Mouse (Mus musculus): ENCODE results near the gene Tmem265. TPM values are rescaled to one million over a fixed set of nuclear protein-coding genes. Genes with fewer than 3 reads are reported as not detected.

The Tmem265 gene
- total and polyA plus RNA-seq, 3 experiments: 0.87 to 2.5 TPM; not detected in 1

GRCm38 (mm10) chr7:127564381-127565150, 3.4 kb downstream of the Tmem265 start:
- ATAC-seq (ENCODE audit: extremely low read depth, insufficient number of reproducible peaks, low FRiP score, poor library complexity, severe bottlenecking) (no peak), DNase-seq (ENCODE audit: low spot score) (no peak)
- no peaks in the 10 kb centered on the region for H3K27me3 ChIP-seq (ENCODE audit: insufficient read depth, low read length)
- H3K4me3 ChIP-seq (ENCODE audit: low read depth, low read length): no peak overlapping the region
- peaks cover 79% of the 10 kb centered on the region for H3K36me3 ChIP-seq (replicated peaks)
- H3K9me3 ChIP-seq (replicated peaks): no peaks in the 10 kb centered on the region
- H3K4me1 ChIP-seq (ENCODE audit: insufficient read depth, low read depth, low read length): no peaks in the 10 kb centered on the region
- TF ChIP-seq TAL1 (conservative IDR thresholded peaks at IDR 0.05; ENCODE audit: low read depth, low read length) (no peak), GATA1 (IDR thresholded peaks at IDR 0.05; ENCODE audit: borderline replicate concordance, low read length) (no peak), GATA2 (IDR thresholded peaks at IDR 0.05; ENCODE audit: borderline replicate concordance, low read depth, low read length) (no peak), CTCF (IDR thresholded peaks at IDR 0.05; ENCODE audit: low read depth, low read length) (no peak), POLR2AphosphoS5 (IDR thresholded peaks at IDR 0.05; ENCODE audit: insufficient replicate concordance, low read depth, low read length) (no peak)

DNA sequence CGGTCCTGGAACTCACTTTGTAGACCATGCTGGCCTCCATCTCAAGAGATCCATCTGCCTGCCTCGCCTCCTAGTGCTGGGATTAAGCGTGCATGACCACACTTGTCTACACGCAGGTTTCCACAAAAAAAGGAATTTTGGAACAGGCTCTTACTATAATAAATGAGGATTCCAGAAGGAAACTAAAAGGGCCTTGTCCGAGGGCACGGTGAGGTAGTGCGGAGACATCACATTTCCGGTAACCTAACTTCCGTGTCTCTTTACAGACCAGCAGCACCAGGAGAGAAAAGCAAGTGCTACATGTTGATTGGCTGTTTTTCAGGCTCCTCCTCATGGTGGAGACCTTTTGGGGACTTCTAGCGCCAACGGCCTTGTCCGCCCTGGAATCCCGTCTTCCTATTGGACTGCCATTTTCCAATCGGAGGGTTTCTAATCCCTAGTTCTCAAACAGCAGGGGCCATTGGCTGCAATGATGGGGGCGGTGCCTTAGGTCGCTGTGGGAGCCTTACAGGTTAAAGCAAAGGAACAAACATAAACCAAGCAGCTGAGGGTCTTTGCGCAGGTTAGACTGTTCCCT, 11.8 kb downstream of the Tmem265 start, which contains the start of gene Phkg2:
Phkg2 (plus strand) TSS at position 446 of the 577 bp plus-strand sequence.
- Histone ChIP-seq H3K36me3 (replicated peaks) (peaks cover 54% of the 10 kb centered on the region), H3K9me3 (replicated peaks) (no peaks in the 10 kb centered on the region), H3K4me3 (ENCODE audit: low read depth, low read length) (peak within 1 kb of the TSS; percentile 85), H3K27me3 (ENCODE audit: insufficient read depth, low read length) (no peaks in the 10 kb centered on the region), H3K4me1 (ENCODE audit: insufficient read depth, low read depth, low read length) (peaks cover 23% of the 10 kb centered on the region)
- DNase-seq (ENCODE audit: low spot score): peak; percentile 99
- peak; percentile 96 for ATAC-seq (ENCODE audit: extremely low read depth, insufficient number of reproducible peaks, low FRiP score, poor library complexity, severe bottlenecking)
- TF ChIP-seq CTCF (IDR thresholded peaks at IDR 0.05; ENCODE audit: low read depth, low read length): no peak
- no peak for TF ChIP-seq TAL1 (conservative IDR thresholded peaks at IDR 0.05; ENCODE audit: low read depth, low read length)
- no peak for TF ChIP-seq POLR2AphosphoS5 (IDR thresholded peaks at IDR 0.05; ENCODE audit: insufficient replicate concordance, low read depth, low read length)
- no peak for TF ChIP-seq GATA1 (IDR thresholded peaks at IDR 0.05; ENCODE audit: borderline replicate concordance, low read length)
- no peak for TF ChIP-seq GATA2 (IDR thresholded peaks at IDR 0.05; ENCODE audit: borderline replicate concordance, low read depth, low read length)

DNA sequence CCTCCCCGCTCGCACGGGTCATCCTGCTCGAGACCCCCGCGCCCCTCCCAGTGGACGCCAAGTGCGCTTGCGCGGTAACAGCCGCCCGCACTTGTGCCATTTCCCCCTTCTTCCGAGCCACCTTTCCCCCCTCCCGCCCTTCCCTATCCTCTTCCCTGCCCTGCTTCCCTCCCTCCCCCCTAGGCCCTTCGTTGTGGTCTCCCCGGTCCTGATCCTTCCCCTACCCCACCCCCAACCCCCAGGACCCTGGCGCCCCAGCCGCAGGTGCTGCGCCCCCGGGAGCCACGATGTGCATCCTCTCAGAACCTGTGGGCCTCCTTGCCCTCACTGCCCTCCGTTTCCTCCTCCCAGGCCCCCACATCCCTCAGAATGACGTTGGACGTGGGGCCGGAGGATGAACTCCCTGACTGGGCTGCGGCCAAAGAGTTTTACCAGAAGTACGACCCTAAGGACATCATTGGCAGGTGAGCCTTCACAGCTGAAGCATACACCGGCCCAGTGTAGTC, 12.4 kb downstream of the Tmem265 start:
- H3K4me1 ChIP-seq (ENCODE audit: insufficient read depth, low read depth, low read length): peaks cover 23% of the 10 kb centered on the region
- peak; percentile 30 for DNase-seq (ENCODE audit: low spot score)
- no peaks in the 10 kb centered on the region for H3K9me3 ChIP-seq (replicated peaks)
- no peak for TF ChIP-seq GATA1 (IDR thresholded peaks at IDR 0.05; ENCODE audit: borderline replicate concordance, low read length)
- no peak for TF ChIP-seq TAL1 (conservative IDR thresholded peaks at IDR 0.05; ENCODE audit: low read depth, low read length)
- TF ChIP-seq GATA2 (IDR thresholded peaks at IDR 0.05; ENCODE audit: borderline replicate concordance, low read depth, low read length): no peak
- TF ChIP-seq CTCF (IDR thresholded peaks at IDR 0.05; ENCODE audit: low read depth, low read length): no peak
- TF ChIP-seq POLR2AphosphoS5 (IDR thresholded peaks at IDR 0.05; ENCODE audit: insufficient replicate concordance, low read depth, low read length): no peak
- H3K36me3 ChIP-seq (replicated peaks): peaks cover 59% of the 10 kb centered on the region
- no peaks in the 10 kb centered on the region for H3K27me3 ChIP-seq (ENCODE audit: insufficient read depth, low read length)
- H3K4me3 ChIP-seq (ENCODE audit: low read depth, low read length): peak overlapping the region; percentile 85
- ATAC-seq (ENCODE audit: extremely low read depth, insufficient number of reproducible peaks, low FRiP score, poor library complexity, severe bottlenecking): no peak

- H3K4me3 ChIP-seq (ENCODE audit: low read depth, low read length): peak overlapping the region; percentile 85
- no peak for DNase-seq (ENCODE audit: low spot score)
- peaks cover 23% of the 10 kb centered on the region for H3K4me1 ChIP-seq (ENCODE audit: insufficient read depth, low read depth, low read length)
- TF ChIP-seq GATA2 (IDR thresholded peaks at IDR 0.05; ENCODE audit: borderline replicate concordance, low read depth, low read length) (no peak), GATA1 (IDR thresholded peaks at IDR 0.05; ENCODE audit: borderline replicate concordance, low read length) (no peak), CTCF (IDR thresholded peaks at IDR 0.05; ENCODE audit: low read depth, low read length) (no peak), TAL1 (conservative IDR thresholded peaks at IDR 0.05; ENCODE audit: low read depth, low read length) (no peak), POLR2AphosphoS5 (IDR thresholded peaks at IDR 0.05; ENCODE audit: insufficient replicate concordance, low read depth, low read length) (no peak)
- H3K36me3 ChIP-seq (replicated peaks): peaks cover 58% of the 10 kb centered on the region
- H3K9me3 ChIP-seq (replicated peaks): no peaks in the 10 kb centered on the region
- no peaks in the 10 kb centered on the region for H3K27me3 ChIP-seq (ENCODE audit: insufficient read depth, low read length)
- ATAC-seq (ENCODE audit: extremely low read depth, insufficient number of reproducible peaks, low FRiP score, poor library complexity, severe bottlenecking): no peak
These were observed 12.9 kb downstream of the Tmem265 start for GRCm38 (mm10) chr7:127574115-127574514.

DNA sequence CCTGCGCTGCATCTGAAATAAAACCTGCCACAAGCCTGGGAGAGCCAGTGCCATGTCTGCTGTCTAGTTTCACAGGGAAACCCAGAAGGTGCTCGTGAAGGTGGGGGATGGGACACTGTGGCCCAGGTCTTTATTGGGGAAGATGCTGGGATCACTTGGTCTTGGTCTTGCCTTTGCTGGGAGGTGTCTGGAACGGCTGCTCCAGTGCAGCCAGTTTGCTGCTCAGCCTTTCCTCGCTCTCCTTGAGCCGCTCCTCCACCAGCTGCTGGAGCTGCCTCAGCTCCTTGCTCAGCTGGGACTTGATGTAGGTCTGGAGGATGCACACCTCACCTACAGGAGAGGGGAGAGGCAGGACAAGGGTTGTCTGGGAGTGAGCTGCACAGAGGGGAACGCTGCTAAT, 22.1 kb downstream of the Tmem265 start:
- peaks cover 81% of the 10 kb centered on the region for H3K36me3 ChIP-seq (replicated peaks)
- no peaks in the 10 kb centered on the region for H3K27me3 ChIP-seq (ENCODE audit: insufficient read depth, low read length)
- TF ChIP-seq POLR2AphosphoS5 (IDR thresholded peaks at IDR 0.05; ENCODE audit: insufficient replicate concordance, low read depth, low read length): no peak
- no peak for TF ChIP-seq CTCF (IDR thresholded peaks at IDR 0.05; ENCODE audit: low read depth, low read length)
- no peak for TF ChIP-seq TAL1 (conservative IDR thresholded peaks at IDR 0.05; ENCODE audit: low read depth, low read length)
- no peak for TF ChIP-seq GATA1 (IDR thresholded peaks at IDR 0.05; ENCODE audit: borderline replicate concordance, low read length)
- no peak for TF ChIP-seq GATA2 (IDR thresholded peaks at IDR 0.05; ENCODE audit: borderline replicate concordance, low read depth, low read length)
- H3K4me1 ChIP-seq (ENCODE audit: insufficient read depth, low read depth, low read length): peaks cover 27% of the 10 kb centered on the region
- ATAC-seq (ENCODE audit: extremely low read depth, insufficient number of reproducible peaks, low FRiP score, poor library complexity, severe bottlenecking): no peak
- H3K9me3 ChIP-seq (replicated peaks): no peaks in the 10 kb centered on the region
- DNase-seq (ENCODE audit: low spot score): no peak
- H3K4me3 ChIP-seq (ENCODE audit: low read depth, low read length): no peak overlapping the region

GRCm38 (mm10) chr7:127585031-127585430, 23.8 kb downstream of the Tmem265 start:
- no peak for TF ChIP-seq POLR2AphosphoS5 (IDR thresholded peaks at IDR 0.05; ENCODE audit: insufficient replicate concordance, low read depth, low read length)
- no peak for TF ChIP-seq GATA1 (IDR thresholded peaks at IDR 0.05; ENCODE audit: borderline replicate concordance, low read length)
- no peak for TF ChIP-seq CTCF (IDR thresholded peaks at IDR 0.05; ENCODE audit: low read depth, low read length)
- TF ChIP-seq TAL1 (conservative IDR thresholded peaks at IDR 0.05; ENCODE audit: low read depth, low read length): no peak
- no peak for TF ChIP-seq GATA2 (IDR thresholded peaks at IDR 0.05; ENCODE audit: borderline replicate concordance, low read depth, low read length)
- no peaks in the 10 kb centered on the region for H3K27me3 ChIP-seq (ENCODE audit: insufficient read depth, low read length)
- ATAC-seq (ENCODE audit: extremely low read depth, insufficient number of reproducible peaks, low FRiP score, poor library complexity, severe bottlenecking) (no peak), DNase-seq (ENCODE audit: low spot score) (no peak)
- H3K9me3 ChIP-seq (replicated peaks): no peaks in the 10 kb centered on the region
- no peak overlapping the region for H3K4me3 ChIP-seq (ENCODE audit: low read depth, low read length)
- peaks cover 36% of the 10 kb centered on the region for H3K4me1 ChIP-seq (ENCODE audit: insufficient read depth, low read depth, low read length)
- H3K36me3 ChIP-seq (replicated peaks): peaks cover 73% of the 10 kb centered on the region

All from G1E (cell line).